Mouse (Mus musculus): ENCODE measurements around the gene Ankrd54. TPM values are rescaled to one million over a fixed set of nuclear protein-coding genes. Genes with fewer than 3 reads are reported as not detected.

The Ankrd54 gene
- 36.1 TPM for polyA plus RNA-seq (2012; fragmentation: generic; extraction: Trizol)

GRCm38 (mm10) chr15:79062376-79063159, at the start of gene Ankrd54:
Ankrd54 (minus strand) TSS chr15:79062893.
- Histone ChIP-seq H3K79me2 (ENCODE audit: control insufficient read depth, insufficient read depth) (peaks cover 9% of the 10 kb centered on the region), H3K36me3 (ENCODE audit: control insufficient read depth, insufficient read depth) (peaks cover 28% of the 10 kb centered on the region), H3K4me2 (ENCODE audit: low read depth) (peak within 1 kb of the TSS; percentile 90), H3ac (ENCODE audit: control insufficient read depth, insufficient read length) (peak within 1 kb of the TSS; percentile 21), H3K4me3 (peak within 1 kb of the TSS; percentile 44), H3K27me3 (ENCODE audit: control insufficient read depth, insufficient read depth, insufficient read length) (no peaks in the 10 kb centered on the region)
- TF ChIP-seq E2F4 (IDR thresholded peaks at IDR 0.05; ENCODE audit: insufficient read depth) (peak; percentile 67), MYOG (IDR thresholded peaks at IDR 0.05; ENCODE audit: control insufficient read depth in 1 of 3, insufficient read depth in 1 of 3, insufficient read length in 2 of 3, low read depth in 2 of 3) (peak in 1 of 3 experiments; percentile 25), POLR2AphosphoS2 (IDR thresholded peaks at IDR 0.05; ENCODE audit: insufficient read length, low read depth) (peak; percentile 96), POLR2A (IDR thresholded peaks at IDR 0.05; ENCODE audit: insufficient read length, low read depth) (peak; percentile 98), MAX (IDR thresholded peaks at IDR 0.05; ENCODE audit: low read depth) (no peak)

- H3K36me3 ChIP-seq (ENCODE audit: control insufficient read depth, insufficient read depth), result peaks cover 21% of the 10 kb centered on the region
- TF ChIP-seq E2F4 (IDR thresholded peaks at IDR 0.05; ENCODE audit: insufficient read depth) (no peak), POLR2AphosphoS2 (IDR thresholded peaks at IDR 0.05; ENCODE audit: insufficient read length, low read depth) (no peak), SRF (IDR thresholded peaks at IDR 0.05; ENCODE audit: control insufficient read depth, insufficient read length, low read depth) (no peak), MYOD1 (IDR thresholded peaks at IDR 0.05; ENCODE audit: control insufficient read depth in 1 of 3, insufficient read length in 2 of 3, low read depth in 2 of 3) (no peak)
- no peak overlapping the region for H3K4me3 ChIP-seq
- H3K4me2 ChIP-seq (ENCODE audit: low read depth), result no peak overlapping the region
- H3K79me2 ChIP-seq (ENCODE audit: control insufficient read depth, insufficient read depth), result peaks cover 19% of the 10 kb centered on the region
- no peak overlapping the region for H3ac ChIP-seq (ENCODE audit: control insufficient read depth, insufficient read length)
- H3K27me3 ChIP-seq (ENCODE audit: control insufficient read depth, insufficient read depth, insufficient read length), result no peaks in the 10 kb centered on the region
These were observed 49.1 kb upstream of the Ankrd54 start for GRCm38 (mm10) chr15:79111774-79112173.

GRCm38 (mm10) chr15:79110528-79110927, 47.8 kb upstream of the Ankrd54 start:
- Histone ChIP-seq H3K4me2 (ENCODE audit: low read depth) (peak overlapping the region; percentile 87), H3K36me3 (ENCODE audit: control insufficient read depth, insufficient read depth) (peaks cover 11% of the 10 kb centered on the region), H3ac (ENCODE audit: control insufficient read depth, insufficient read length) (no peak overlapping the region), H3K4me3 (peak overlapping the region; percentile 49), H3K27me3 (ENCODE audit: control insufficient read depth, insufficient read depth, insufficient read length) (no peaks in the 10 kb centered on the region), H3K79me2 (ENCODE audit: control insufficient read depth, insufficient read depth) (peaks cover 19% of the 10 kb centered on the region)
- TF ChIP-seq SRF (IDR thresholded peaks at IDR 0.05; ENCODE audit: control insufficient read depth, insufficient read length, low read depth) (no peak), CEBPB (IDR thresholded peaks at IDR 0.05; ENCODE audit: insufficient read depth, poor library complexity, severe bottlenecking) (0 out of 2 replicates have a peak, but pooled peaks have one; percentile 43), POLR2A (IDR thresholded peaks at IDR 0.05; ENCODE audit: insufficient read length, low read depth) (no peak)

GRCm38 (mm10) chr15:79110031-79110430, 47.3 kb upstream of the Ankrd54 start:
- Histone ChIP-seq H3K79me2 (ENCODE audit: control insufficient read depth, insufficient read depth) (peaks cover 19% of the 10 kb centered on the region), H3K4me2 (ENCODE audit: low read depth) (peak overlapping the region; percentile 87), H3K27me3 (ENCODE audit: control insufficient read depth, insufficient read depth, insufficient read length) (no peaks in the 10 kb centered on the region), H3K36me3 (ENCODE audit: control insufficient read depth, insufficient read depth) (peaks cover 6% of the 10 kb centered on the region), H3ac (ENCODE audit: control insufficient read depth, insufficient read length) (peak overlapping the region; percentile 33), H3K4me3 (peak overlapping the region; percentile 49)
- TF ChIP-seq TCF3 (IDR thresholded peaks at IDR 0.05; ENCODE audit: insufficient read length, low read depth), result no peak

GRCm38 (mm10) chr15:79109321-79109934, 46.7 kb upstream of the Ankrd54 start:
- Histone ChIP-seq H3K36me3 (ENCODE audit: control insufficient read depth, insufficient read depth) (peaks cover 2% of the 10 kb centered on the region), H3ac (ENCODE audit: control insufficient read depth, insufficient read length) (peak overlapping the region; percentile 33), H3K79me2 (ENCODE audit: control insufficient read depth, insufficient read depth) (peaks cover 19% of the 10 kb centered on the region), H3K4me3 (peak overlapping the region; percentile 49), H3K4me2 (ENCODE audit: low read depth) (peak overlapping the region; percentile 87), H3K27me3 (ENCODE audit: control insufficient read depth, insufficient read depth, insufficient read length) (no peaks in the 10 kb centered on the region)
- TF ChIP-seq MYOD1 (IDR thresholded peaks at IDR 0.05; ENCODE audit: control insufficient read depth in 1 of 3, insufficient read length in 2 of 3, low read depth in 2 of 3) (peak in 1 of 3 experiments; percentile 7), TCF12 (IDR thresholded peaks at IDR 0.05; ENCODE audit: insufficient read depth, poor library complexity, severe bottlenecking) (no peak)

Data from myocyte (in vitro differentiated cells).